Mouse (Mus musculus) mature B cell (primary cell): Measurements from ENCODE around the gene Kcnh3.

Source experiments
- in situ Hi-C: fragments of 300-500 bp; cut with MboI; formaldehyde crosslinking; loops from 2 replicates; pipeline ENCODE4 v1.14.3; 2019

Kcnh3 gene

DNA sequence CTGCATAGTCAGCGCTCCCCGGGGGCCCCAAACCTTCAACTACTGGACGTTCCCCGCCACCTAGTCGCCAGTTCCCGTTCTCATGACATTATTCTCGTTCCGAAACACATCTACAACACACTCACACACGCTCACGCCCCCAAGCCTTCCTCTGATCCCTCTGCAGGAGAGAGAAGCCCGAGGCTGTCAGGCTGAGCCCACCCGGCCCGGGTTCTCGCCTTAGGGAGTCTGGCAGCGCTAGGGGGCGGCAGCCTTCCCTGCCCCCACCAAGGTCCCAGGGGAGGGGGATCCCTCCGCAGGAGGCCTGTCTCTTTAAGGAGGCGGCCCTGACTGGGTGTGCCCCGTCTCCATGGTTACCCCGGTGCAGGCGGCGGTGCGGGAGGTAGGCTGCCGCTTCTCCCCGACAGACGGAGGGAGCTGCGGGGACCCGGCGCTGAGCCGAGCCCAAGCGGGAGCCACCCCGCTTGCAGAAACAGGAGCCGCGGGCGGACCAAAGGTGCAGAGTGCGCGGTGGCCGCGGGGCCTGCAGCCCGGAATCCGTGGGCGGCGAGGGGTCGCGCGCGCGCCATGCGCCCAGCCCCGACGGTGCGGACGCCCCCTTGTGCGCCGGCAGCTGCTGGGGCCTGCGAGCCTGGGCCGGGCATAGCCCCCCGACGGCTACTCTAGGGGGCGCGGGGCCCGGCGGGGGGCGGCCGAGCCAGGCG, at the start of gene Kcnh3:
Kcnh3 (plus strand) TSS at position 654 of the 704 bp plus-strand sequence.
- in situ Hi-C loops, result no loop called here

DNA sequence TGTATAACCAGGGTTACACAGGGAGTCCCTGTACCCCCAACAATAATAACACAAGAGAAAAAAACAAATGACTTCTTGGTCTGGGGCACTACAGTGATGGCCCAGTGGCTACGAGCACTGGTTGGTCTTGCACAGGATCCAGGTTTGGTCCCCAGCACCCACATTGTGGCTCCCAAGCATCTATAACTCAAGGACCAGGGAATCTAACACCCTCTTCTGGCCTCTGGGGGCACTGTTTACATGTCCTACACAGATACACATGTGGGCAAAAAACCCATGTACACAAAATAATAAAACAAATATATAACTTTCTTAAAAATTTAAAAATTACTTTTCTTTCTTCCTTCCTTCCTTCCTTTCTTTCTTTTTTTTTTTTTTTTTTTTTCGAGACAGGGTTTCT, 45.0 kb upstream of the Kcnh3 start:
- in situ Hi-C loops, result no loop called here

DNA sequence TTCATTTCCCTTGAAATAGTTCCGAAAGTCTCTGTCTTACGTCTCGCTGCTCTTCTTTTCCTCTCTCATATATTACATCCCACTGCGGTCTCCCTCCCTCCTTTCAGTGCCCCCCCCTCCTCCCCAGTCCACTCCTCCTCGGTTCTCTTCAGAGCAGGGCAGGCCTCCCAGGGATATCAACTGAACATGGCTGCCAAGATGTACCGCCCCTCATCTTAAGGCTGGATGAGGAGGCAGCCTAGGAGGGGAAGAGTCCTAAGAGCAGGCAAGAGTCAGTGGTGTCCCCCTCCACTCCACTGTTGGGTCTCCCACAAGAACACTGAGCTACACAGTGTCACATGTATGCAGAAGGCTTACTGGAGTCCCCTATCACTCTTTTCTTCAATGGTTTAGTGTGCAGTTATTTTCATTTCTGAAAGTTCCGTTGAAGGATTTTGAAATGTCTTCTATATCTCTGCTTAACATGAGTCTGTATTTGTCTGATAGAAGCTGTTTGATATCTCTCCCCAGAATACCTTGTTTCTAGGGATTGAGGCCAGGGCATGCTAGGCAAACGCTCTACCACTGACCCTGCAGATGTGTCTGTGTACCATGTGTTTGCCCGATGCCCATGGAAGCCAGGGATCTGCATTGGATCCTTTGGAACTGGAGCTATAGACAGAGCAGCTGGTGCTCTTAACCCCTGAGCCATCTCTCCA, 40.3 kb upstream of the Kcnh3 start:
- in situ Hi-C loops, result no loop called here

DNA sequence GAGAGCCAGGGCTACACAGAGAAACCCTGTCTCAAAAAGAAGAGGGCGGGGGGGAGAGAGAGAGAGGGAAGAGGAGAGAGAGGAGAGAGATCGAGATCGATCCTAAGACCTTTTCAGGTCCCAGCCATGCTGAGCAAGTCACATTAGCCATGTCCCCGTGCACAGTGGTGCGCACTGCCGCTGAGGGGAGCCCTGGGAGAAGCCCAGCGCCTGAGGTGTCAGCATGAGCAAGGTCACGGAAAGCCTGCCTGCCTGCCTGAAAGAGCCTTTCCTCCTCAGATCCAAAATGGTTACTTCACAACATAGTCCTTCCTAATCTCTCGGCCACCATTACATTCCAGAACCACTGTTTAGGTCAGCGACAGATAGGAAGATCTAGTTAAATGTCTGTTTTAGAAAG, 30.3 kb upstream of the Kcnh3 start:
- in situ Hi-C loops, result no loop called here

DNA sequence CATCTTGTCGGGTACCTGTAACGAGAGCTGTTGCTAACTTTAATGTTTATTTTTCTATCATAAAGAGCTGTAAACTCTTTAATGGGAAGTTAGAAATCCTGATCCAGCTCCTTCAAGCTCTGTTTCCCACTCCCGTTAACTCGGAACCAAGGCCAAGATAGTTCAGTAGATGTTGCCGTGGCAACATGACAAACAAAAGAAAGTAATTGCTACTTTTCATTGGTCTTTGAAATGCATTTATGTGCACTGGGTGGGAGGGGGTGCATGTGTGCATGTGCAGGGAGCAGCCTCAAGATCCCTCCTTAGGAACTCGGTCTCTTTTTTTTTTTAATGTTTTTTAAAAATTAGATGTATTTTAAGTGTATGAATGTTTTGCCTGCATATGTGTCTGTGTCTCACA, 29.6 kb upstream of the Kcnh3 start:
- in situ Hi-C loops, result no loop called here

DNA sequence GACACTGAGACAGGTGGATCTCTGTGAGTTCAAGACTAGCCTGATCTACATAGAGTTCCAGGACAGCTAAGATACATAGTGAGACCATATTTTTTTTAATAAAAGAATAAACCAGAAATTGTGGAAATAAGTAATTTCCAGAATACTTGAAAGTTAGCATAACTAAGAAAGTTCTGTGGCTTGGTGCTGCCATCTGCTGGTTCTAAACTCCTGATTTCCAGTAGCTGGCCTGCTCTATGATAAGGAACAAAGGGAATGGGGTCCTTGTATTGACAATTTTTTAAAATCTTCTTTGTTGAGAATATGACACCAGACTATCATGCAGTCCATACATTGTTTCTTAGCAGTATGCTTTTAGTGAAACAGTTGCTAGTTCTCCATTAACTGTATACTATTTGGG, 25.9 kb upstream of the Kcnh3 start:
- in situ Hi-C loops, result no loop called here

DNA sequence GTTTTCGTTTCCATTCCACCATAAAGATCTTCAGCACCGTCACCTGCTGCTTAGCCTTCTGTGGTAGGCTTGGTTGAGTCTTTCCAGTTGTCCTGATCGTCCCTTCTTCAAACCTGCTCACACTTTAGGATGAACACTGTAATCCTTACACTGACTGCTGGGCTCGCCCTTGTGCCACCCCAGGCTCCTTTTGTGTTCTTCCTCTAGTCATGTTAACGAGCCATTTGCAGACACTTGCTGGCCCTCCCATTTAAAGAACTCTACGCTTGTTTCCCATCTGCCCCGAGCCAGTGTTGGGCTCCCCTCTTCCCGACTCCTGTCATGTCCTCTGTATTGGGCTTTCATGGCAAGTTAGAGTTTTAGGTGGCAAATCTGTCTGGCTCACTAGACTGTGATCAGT, 18.7 kb upstream of the Kcnh3 start:
- in situ Hi-C loops, result no loop called here

DNA sequence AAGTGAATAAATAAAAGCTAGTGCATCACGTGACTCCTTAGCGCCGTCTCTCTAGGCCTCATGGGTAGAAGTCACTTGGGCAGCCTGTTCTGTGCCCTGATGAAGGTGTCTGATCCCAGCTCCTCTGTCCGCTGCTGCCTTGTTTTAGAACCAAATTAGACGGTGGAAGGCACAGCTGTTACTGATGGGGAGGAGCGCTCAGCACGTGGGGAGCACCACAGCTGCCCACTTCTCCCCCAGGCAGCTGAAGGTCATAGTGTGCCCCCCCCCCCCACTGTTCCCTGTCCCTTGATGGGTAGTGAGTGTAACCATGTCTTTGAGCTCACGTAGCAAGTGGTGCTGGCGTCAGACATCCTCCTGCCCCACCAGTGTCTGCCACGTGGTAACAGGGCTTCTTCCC, 11.5 kb upstream of the Kcnh3 start:
- in situ Hi-C loops, result no loop called here

DNA sequence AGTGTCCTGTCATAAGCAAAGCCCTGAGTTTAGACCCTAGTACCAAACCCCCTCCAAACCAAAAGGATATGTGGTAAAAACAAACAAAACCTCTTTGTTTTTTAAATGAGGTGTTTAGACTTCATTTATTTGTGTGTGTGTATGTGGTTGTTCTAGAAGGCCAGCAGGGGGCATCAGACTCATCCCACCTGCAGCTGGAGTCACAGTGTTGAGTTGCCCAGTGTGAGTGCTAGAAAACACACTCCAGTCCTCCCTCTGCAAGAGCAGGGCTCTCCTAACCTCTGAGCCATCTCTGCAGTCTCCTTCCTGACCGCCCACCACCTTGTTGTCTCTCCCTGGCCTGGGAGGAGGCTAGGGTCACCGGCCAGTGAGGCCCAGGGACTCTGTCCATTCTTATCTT, 9.7 kb upstream of the Kcnh3 start:
- in situ Hi-C loops, result no loop called here

DNA sequence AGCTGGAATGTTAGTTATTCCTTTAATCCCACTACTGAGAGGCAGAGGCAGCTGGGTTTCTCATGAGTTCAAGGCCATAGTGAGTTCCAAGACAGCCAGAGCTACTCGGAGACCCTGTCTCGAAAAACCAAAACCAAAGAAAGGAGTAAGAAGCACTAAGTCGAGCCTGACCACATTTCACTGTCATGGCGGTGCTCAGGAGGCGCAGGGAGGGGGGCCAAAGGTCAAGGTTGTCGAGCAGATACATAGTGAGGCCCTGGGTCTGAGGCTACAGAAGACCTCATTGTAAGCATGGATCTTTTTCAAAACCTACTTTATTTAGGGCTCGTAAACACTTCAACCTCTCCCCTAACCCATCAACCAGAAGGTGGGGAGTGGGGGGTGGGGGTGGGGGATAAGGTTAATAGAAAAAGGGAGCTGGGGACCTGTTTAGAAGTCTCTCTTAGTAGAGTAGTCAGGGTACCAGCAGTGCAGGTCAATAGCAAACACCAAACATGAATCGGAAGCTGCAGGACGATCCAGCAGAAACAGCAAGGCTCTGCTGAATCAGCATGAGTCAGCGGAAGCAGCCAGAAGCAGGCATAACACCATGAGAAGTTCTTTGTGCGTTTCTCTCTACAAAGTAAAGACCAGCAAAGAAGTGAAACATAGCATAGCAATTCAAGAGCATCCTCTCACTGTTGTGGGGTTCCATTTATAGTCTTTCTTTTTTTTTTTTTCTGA, 8.8 kb upstream of the Kcnh3 start:
- in situ Hi-C loops, result no loop called here

DNA sequence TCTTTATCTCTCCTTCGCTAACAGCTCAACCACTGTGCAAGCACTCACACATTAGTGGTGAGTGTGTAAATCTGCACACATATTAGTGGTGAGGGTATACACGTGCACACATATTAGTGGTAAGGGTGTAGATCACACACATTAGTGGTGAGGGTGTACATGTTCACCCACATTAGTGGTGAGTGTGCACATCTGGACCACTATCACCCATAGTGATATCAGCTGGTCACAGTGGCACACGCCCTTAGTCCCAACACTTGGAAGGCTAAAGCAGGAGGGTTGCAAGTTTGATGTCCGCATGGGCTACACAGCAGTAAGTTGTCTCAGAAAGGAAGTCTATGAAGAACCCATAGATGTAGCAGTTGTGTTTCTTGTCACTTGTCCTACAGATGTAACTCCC, 7.0 kb upstream of the Kcnh3 start:
- in situ Hi-C loops, result no loop called here

DNA sequence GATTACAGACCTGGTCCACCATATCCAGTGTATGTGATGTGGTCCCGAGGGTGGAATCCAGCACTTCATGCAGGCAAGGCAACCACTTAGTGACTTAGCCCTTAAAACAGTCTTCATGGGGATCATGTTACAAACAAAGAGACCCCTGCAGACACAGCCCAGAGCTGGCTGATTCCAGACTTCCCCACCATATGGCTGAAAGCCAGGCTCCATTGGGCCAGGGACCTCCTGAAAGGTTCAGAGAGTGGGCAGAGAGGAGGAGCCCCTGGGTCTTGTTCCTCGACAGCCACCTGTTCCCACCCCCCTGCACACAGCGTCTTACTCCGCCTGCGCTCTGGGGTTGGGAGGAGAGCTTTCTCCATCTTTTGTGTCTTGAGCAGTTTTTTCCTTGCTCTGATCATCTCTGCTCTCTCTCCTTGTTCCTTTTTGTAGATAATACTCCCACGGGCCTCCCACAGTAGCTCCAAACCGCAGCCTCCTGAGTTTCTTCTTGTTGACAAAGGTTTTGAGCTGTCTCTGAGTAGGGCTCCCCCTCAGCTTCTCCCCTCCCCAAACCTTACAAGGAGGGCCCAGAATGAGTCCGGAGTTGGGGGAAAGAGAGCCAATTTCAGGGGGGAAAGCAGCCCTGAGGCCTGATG, 3.2 kb upstream of the Kcnh3 start:
- in situ Hi-C loops, result no loop called here

DNA sequence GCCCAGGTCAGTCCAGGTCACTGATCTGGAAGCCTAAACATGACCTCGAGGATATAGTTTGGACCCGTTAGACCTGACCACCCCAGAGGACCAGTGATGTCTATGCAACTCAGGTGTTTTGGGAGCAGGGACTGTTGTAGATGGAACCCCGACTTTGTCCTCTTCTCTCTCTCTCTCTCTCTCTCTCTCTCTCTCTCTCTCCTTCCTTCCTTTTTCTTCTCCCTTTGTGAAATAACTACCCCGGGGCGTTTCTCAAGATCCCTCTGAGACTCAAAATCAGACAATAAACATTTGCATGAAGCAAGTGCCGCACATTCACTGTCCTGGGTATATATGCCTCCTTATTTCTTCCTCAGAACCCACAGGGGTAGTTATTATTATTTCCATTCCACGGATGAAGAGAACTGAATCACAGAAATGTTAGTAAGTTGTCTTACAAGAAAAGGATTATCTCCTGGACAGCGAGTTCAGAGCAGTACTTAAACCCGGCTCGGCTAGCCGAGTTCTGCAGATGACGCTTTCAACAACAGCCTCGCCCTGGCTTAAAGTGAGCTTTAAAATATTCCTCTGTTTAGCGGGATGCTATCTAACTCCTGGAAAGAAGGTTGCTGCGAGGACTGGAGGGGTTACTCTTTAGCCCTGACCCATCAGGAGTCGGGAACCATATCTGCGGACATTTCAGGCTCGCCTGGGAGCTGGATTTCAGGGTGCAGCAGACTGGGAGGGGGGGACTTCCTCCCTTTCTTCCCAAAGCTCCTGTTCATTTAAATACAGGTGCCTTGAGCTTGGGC, 1.7 kb upstream of the Kcnh3 start:
- in situ Hi-C loops, result no loop called here

DNA sequence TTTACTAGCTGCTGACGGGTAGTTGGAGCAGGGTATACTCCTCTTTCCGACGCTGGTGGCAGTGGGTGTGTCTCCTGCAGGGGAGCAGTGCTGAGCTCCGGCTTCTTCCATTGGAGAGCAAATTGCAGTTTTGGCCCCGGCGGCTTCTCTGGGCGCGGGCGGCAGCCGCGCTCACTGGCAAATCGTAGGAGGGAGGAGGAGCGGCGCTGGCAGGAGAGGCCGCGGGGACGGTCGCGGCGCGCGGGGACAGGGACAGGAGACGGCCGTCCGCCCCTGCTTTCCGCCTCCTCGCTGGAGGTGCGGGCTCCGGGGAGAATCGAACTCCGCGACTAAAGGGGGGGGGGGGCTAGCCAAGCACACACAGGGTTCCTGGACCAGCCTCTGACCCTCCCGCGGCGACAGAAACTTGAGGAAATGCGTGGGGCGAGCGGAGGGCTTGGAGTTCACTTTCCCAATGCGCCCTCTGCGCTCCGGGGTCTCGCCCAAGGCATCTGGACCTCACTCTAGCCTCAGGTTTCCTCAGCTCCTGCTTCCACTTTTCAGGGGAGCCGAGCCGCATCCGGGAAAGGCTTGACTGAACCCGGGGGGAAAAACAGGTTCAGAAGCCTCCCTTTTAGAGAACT, 965 bp upstream of the Kcnh3 start:
- in situ Hi-C loops, result no loop called here

DNA sequence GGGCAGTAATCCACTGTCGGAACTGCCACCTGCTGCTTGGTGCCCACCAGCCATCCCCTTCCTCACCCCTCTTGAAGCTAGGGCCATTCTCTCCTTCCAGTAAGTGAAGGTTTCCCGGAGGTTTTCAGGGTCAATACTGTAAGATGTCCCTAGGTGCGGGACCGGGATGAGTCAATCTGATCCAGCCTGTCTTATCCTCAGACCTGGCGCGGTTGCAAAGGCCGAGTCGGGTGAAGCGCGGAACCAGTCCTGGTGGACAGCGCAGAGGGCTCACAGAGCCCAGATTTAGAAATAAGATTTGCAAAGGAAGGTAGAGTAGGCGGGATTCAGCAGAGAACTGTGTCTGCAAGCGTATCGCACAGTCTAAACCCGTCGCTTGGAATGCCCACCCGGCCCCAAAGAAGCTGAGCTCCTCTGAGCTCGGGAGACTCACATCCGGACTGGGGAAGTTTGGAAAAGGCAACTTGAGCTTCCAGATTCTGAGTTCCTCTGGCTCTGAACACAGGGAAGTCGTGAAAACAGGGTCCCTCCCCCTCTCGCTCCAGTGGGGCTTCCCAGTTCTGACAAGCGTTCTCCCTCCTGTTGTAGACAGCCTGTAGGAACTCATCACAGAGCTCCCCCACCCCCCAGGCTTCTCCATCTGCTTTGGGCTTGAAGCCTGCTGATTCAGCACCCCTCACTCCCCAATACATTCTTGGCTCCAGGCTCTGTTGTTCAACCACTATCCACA, 585 bp downstream of the Kcnh3 start:
- in situ Hi-C loops, result no loop called here

DNA sequence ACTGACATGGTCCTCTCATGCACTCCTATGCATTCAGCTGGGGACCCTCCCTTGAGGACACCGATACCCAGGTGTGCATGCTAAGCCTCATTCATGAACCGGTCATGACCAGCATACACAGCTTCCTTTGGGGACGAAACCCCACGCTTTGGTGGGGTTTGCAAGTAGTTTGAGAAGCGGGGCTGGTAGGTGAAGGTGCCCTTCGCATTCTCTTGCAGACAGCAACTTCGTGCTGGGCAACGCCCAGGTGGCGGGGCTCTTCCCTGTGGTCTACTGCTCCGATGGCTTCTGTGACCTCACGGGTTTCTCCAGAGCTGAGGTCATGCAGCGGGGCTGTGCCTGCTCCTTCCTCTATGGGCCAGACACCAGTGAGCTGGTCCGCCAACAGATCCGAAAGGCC, 1.4 kb downstream of the Kcnh3 start:
- in situ Hi-C loops, result no loop called here

DNA sequence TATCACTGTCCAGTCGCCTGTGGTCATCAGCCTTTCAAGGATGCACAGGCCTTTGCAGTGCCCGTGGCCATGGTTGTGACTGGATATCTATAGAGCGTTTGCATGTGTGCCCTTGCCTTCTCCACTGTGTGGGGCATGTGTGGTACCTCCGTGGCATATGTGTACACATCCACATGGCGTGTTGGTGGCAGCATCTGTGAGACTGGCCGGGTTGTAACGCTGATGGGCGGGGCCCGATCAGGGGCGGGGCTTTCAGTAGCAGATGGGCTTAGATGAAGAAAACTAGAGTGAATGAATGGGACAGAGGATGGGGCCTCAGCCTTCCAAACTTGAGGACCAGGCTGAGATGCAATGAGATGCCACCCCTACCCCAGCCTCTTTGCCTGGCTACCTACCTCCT, 7.3 kb downstream of the Kcnh3 start:
- in situ Hi-C loops, result no loop called here

DNA sequence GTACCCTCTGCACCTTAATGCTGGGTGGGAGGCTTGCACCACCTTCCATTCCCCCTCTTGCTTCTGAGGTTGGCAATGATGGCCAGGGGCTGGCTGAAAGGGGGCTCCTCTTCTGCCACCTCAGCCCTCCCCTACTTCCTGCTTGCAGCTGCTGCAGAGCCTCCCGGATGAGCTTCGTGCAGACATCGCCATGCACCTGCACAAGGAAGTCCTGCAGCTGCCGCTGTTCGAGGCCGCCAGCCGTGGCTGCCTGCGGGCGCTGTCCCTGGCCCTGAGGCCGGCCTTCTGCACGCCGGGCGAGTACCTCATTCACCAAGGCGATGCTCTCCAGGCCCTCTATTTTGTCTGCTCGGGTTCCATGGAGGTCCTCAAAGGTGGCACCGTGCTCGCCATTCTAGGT, 9.1 kb downstream of the Kcnh3 start:
- in situ Hi-C loops, result no loop called here

DNA sequence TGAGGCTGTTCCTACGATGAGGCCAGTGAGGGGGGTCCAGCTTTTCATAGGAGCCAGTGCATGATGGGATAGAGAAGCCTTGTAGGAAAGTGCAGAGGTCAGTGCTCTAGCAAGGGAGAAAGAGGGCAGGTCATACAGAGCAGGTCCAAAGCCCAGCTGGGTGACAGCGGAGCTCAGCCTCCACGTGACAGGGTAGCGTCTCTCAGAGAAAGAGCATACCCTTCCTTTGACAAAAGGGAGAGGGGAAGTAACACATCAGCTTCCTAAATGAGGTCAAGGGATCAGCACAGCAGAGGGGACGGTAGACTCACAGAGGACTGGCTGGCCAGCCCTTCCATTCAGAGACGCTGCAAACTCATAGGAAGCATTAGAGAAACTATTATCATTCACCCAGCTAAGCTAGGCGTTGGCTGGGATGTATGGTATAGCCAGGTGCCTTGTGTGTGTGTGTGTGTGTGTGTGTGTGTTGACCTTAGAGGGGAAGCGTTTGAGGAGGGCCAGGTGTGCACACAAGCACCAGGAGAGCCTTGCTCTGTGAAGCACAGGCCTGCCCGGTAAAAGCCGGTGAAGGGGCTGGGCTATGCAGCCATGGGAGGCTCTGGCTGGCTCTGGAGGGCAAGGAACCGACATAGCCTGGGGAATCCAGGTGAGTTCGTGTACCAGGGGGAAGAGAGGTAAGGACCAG, 9.8 kb downstream of the Kcnh3 start:
- in situ Hi-C loops, result no loop called here

DNA sequence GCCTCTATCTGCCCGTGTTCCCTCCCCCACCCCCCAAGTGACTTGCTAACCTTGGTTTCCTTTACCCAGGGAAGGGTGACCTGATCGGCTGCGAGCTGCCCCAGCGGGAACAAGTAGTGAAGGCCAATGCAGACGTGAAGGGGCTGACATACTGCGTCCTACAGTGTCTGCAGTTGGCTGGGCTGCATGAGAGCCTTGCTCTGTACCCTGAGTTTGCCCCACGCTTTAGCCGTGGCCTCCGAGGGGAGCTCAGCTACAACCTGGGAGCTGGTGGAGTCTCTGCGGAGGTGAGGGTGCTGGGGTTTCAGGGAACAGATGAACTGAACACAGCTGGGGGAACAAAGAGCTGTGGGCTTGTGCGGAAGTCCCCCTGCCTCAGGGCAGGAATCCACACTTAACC, 13.3 kb downstream of the Kcnh3 start:
- in situ Hi-C loops, result no loop called here
